Mouse (Mus musculus): Measurements from ENCODE around the gene Arhgap23. TPM values are rescaled to one million over a fixed set of nuclear protein-coding genes. Genes with fewer than 3 reads are reported as not detected.
A peak's percentile ranks its signal among the peaks of the same experiment; 100 is the strongest.

Arhgap23 gene
- polyA plus RNA-seq, 1 experiment from 2014 or later: 3.0 TPM

DNA sequence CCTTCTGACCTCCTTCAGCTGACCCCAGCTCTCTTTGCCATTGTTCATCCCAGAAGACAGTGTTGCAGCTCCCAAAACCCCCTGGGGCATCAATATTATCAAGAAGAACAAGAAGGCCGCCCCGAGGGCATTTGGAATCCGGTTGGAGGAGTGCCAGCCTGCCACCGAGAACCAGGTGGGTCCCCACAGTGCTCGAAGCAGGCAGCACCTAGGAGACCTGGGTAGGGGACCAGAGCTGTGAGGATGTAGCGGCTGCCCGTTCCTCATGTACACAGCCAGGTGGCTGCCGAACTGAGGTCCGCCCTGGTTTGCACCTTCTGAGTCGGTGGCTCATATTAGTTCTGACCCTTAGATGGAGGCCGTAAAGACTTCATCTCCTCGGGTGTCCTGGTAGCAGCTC lies 50.6 kb downstream of the Arhgap23 start:
- Histone ChIP-seq H3K36me3 (ENCODE audit: control insufficient read depth, insufficient read depth, low read length) (peaks cover 16% of the 10 kb centered on the region), H3K4me1 (ENCODE audit: control insufficient read depth, insufficient read depth, low read length) (no peaks in the 10 kb centered on the region), H3K4me2 (ENCODE audit: low read depth, low read length) (no peak overlapping the region), H3K27ac (ENCODE audit: low read length) (no peak overlapping the region), H3K9ac (ENCODE audit: low read depth, low read length) (no peak overlapping the region), H3K9me3 (ENCODE audit: control insufficient read depth, low read length) (no peaks in the 10 kb centered on the region), H3K27me3 (replicated peaks; ENCODE audit: control insufficient read depth, insufficient read depth, low read length) (no peaks in the 10 kb centered on the region), H3K4me3 (ENCODE audit: low read length) (no peak overlapping the region)
- 88% methylated on average over 12 of the region's 12 CpGs for WGBS
- ATAC-seq: no peak

DNA sequence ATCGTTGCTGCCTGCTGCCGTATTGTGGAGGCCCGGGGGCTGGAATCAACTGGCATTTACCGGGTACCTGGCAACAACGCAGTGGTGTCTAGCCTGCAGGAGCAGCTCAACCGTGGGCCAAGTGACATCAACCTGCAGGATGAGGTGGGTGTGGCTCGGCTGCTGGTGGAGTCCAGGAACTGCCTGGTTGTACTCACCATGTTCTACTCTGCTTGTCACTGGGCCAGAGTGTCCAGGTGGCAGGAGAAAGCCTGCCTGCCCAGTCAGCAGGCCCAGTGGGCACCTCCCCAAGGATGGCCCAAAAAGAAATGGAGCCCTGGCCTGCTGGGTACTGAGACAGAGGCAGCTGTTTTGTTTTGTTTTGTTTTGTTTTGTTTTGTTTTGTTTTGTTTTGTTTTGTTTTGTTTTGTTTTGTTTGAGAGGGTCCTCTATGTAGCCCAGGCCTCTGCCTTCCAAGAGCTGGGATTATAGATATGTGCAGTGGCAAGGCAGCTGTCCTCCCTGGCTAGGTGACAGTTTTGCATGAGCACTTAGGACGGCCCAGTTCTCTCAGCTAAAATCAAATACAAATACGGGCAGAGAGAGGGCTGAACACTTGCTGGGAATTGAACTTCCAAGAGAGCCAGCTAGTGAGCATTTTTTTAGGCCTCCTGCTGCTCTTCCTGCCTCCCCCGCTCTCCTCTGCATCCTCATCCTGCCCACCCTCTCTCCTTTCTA lies 51.3 kb downstream of the Arhgap23 start:
- H3K36me3 ChIP-seq (ENCODE audit: control insufficient read depth, insufficient read depth, low read length): peaks cover 14% of the 10 kb centered on the region; the same call in 1 of the 2 replicates
- H3K4me1 ChIP-seq (ENCODE audit: control insufficient read depth, insufficient read depth, low read length): no peaks in the 10 kb centered on the region
- H3K9me3 ChIP-seq (ENCODE audit: control insufficient read depth, low read length): no peaks in the 10 kb centered on the region
- no peak overlapping the region for H3K4me2 ChIP-seq (ENCODE audit: low read depth, low read length)
- H3K27me3 ChIP-seq (replicated peaks; ENCODE audit: control insufficient read depth, insufficient read depth, low read length): no peaks in the 10 kb centered on the region
- no peak for ATAC-seq
- H3K4me3 ChIP-seq (ENCODE audit: low read length): no peak overlapping the region
- no peak overlapping the region for H3K27ac ChIP-seq (ENCODE audit: low read length)
- WGBS: 78% methylated on average over 10 of the region's 10 CpGs
- H3K9ac ChIP-seq (ENCODE audit: low read depth, low read length): no peak overlapping the region

DNA sequence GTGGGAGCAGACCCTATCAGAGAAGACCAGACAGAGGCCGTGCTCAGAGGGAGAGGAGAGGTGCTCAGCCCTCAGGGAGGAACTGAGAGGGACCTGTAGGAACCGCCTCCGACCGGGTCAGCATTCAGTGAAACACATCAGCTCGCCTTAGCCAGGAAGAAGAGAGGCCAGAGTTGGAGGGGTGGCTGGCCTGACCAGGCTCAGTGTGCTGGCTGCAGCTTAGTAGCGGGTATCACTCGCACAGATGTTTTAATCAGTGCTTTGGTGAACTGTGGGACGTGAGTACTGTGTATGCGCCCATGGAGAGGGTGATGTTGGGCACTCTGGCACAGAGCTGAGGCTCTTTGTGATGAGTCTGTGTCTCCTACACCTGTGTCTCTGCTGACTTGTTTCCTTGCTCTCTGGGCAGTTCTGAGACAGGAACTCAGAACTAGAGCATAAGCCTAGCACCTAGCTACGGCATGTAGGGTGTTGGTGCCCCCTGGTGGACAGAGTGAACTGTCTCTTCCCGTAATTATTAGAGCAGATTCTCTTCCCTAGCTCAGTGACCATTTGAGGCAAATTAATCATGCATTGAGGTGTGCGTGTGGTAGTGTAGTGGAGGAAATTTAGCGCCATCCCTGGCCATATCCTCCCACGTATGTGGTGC lies 53.4 kb downstream of the Arhgap23 start:
- no peak overlapping the region for H3K9ac ChIP-seq (ENCODE audit: low read depth, low read length)
- H3K4me1 ChIP-seq (ENCODE audit: control insufficient read depth, insufficient read depth, low read length): no peaks in the 10 kb centered on the region
- no peaks in the 10 kb centered on the region for H3K9me3 ChIP-seq (ENCODE audit: control insufficient read depth, low read length)
- no peak overlapping the region for H3K27ac ChIP-seq (ENCODE audit: low read length)
- peaks cover 9% of the 10 kb centered on the region; the same call in 1 of the 2 replicates for H3K36me3 ChIP-seq (ENCODE audit: control insufficient read depth, insufficient read depth, low read length)
- WGBS: 47% methylated on average over 14 of the region's 14 CpGs
- no peak overlapping the region for H3K4me2 ChIP-seq (ENCODE audit: low read depth, low read length)
- ATAC-seq: peak; percentile 61
- no peak overlapping the region for H3K4me3 ChIP-seq (ENCODE audit: low read length)
- no peaks in the 10 kb centered on the region for H3K27me3 ChIP-seq (replicated peaks; ENCODE audit: control insufficient read depth, insufficient read depth, low read length)

- Histone ChIP-seq H3K4me2 (ENCODE audit: low read depth, low read length) (no peak overlapping the region), H3K27ac (ENCODE audit: low read length) (no peak overlapping the region), H3K9ac (ENCODE audit: low read depth, low read length) (no peak overlapping the region), H3K4me3 (ENCODE audit: low read length) (no peak overlapping the region), H3K9me3 (ENCODE audit: control insufficient read depth, low read length) (no peaks in the 10 kb centered on the region), H3K27me3 (replicated peaks; ENCODE audit: control insufficient read depth, insufficient read depth, low read length) (no peaks in the 10 kb centered on the region), H3K36me3 (ENCODE audit: control insufficient read depth, insufficient read depth, low read length) (0 out of 2 replicates have a peak, but pooled peaks cover 3% of the 10 kb centered on the region), H3K4me1 (ENCODE audit: control insufficient read depth, insufficient read depth, low read length) (no peaks in the 10 kb centered on the region)
- 94% methylated on average over 7 of the region's 7 CpGs for WGBS
- no peak for ATAC-seq
Measured at GRCm38 (mm10) chr11:97469828-97470227, 54.5 kb downstream of the Arhgap23 start.

DNA sequence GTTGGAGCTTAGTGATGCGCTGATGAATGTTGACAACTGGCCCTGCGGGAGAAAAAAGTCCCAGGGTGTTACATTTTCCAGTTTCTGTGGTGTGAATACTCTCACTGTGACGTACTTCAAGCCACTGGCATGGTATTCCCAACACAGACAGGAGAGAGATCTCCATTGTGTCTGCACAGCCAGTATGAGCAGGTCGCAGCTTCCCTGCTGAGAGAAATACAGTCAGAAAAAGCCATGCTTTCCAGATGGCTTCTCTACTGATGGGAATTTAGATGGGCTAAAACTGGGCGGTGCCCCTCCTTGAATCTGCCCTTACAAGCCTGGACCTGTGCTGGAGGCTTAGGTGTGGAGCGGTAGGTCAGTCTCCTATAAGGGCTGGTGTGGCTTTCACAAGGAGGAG lies 55.9 kb downstream of the Arhgap23 start:
- H3K9ac ChIP-seq (ENCODE audit: low read depth, low read length): no peak overlapping the region
- ATAC-seq: no peak
- H3K4me2 ChIP-seq (ENCODE audit: low read depth, low read length): no peak overlapping the region
- no peak overlapping the region for H3K27ac ChIP-seq (ENCODE audit: low read length)
- H3K4me1 ChIP-seq (ENCODE audit: control insufficient read depth, insufficient read depth, low read length): no peaks in the 10 kb centered on the region
- H3K27me3 ChIP-seq (replicated peaks; ENCODE audit: control insufficient read depth, insufficient read depth, low read length): no peaks in the 10 kb centered on the region
- no peak overlapping the region for H3K4me3 ChIP-seq (ENCODE audit: low read length)
- H3K9me3 ChIP-seq (ENCODE audit: control insufficient read depth, low read length): no peaks in the 10 kb centered on the region
- 92% methylated on average over 6 of the region's 6 CpGs for whole genome bisulfite sequencing
- peaks cover 5% of the 10 kb centered on the region; the same call in 1 of the 2 replicates for H3K36me3 ChIP-seq (ENCODE audit: control insufficient read depth, insufficient read depth, low read length)

GRCm38 (mm10) chr11:97476334-97477095 lies 61.2 kb downstream of the Arhgap23 start:
- no peak overlapping the region for H3K9ac ChIP-seq (ENCODE audit: low read depth, low read length)
- no peak overlapping the region for H3K27ac ChIP-seq (ENCODE audit: low read length)
- H3K27me3 ChIP-seq (replicated peaks; ENCODE audit: control insufficient read depth, insufficient read depth, low read length): no peaks in the 10 kb centered on the region
- H3K36me3 ChIP-seq (ENCODE audit: control insufficient read depth, insufficient read depth, low read length): peaks cover 5% of the 10 kb centered on the region; the same call in 1 of the 2 replicates
- H3K9me3 ChIP-seq (ENCODE audit: control insufficient read depth, low read length): no peaks in the 10 kb centered on the region
- WGBS: 68% methylated on average over 8 of the region's 8 CpGs
- no peak overlapping the region for H3K4me3 ChIP-seq (ENCODE audit: low read length)
- H3K4me2 ChIP-seq (ENCODE audit: low read depth, low read length): no peak overlapping the region
- ATAC-seq: no peak
- H3K4me1 ChIP-seq (ENCODE audit: control insufficient read depth, insufficient read depth, low read length): no peaks in the 10 kb centered on the region

DNA sequence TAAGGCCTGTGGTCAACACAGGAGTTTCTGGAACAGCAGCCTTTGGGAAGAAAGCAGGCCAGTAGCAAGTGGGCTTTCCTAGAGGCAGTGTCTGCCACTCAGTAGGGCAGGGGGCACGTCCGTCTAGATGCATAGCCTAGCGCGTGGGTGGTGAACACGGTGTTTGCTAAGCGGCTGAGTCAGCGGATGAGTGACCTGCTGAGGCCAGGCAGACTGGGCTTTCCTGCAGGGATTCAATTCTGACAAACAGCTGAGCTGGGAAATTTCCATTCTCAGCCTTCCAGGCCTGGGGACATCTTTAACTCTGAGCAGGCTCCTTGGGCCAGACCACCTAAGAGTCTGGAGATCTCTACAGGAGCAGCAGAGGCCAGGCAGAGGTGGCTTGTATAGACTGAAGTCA lies 62.1 kb downstream of the Arhgap23 start:
- peaks cover 5% of the 10 kb centered on the region; the same call in 1 of the 2 replicates for H3K36me3 ChIP-seq (ENCODE audit: control insufficient read depth, insufficient read depth, low read length)
- no peak overlapping the region for H3K27ac ChIP-seq (ENCODE audit: low read length)
- no peak overlapping the region for H3K4me2 ChIP-seq (ENCODE audit: low read depth, low read length)
- no peak for ATAC-seq
- no peaks in the 10 kb centered on the region for H3K4me1 ChIP-seq (ENCODE audit: control insufficient read depth, insufficient read depth, low read length)
- H3K9me3 ChIP-seq (ENCODE audit: control insufficient read depth, low read length): no peaks in the 10 kb centered on the region
- 78% methylated on average over 7 of the region's 7 CpGs for WGBS
- no peak overlapping the region for H3K9ac ChIP-seq (ENCODE audit: low read depth, low read length)
- no peaks in the 10 kb centered on the region for H3K27me3 ChIP-seq (replicated peaks; ENCODE audit: control insufficient read depth, insufficient read depth, low read length)
- no peak overlapping the region for H3K4me3 ChIP-seq (ENCODE audit: low read length)

DNA sequence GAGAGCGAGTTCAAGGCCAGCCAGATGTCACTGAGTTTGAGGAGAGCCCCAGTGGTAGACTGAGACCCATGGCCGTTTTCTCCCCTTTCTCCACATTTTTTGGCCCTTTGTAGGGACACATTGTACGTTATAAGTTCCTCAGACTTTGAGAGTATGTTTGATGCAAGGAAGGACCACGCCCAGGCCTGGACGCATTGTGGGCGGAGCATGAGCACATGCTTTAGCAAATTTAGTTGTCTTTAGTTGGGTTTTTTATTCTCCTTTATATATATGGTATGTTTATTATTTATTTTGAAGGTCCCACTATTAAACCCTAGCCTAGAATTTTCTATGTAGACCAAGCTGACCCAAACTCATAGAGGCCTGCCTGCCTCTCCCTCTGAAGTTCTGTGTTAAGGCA lies 63.0 kb downstream of the Arhgap23 start:
- Histone ChIP-seq H3K4me1 (ENCODE audit: control insufficient read depth, insufficient read depth, low read length) (no peaks in the 10 kb centered on the region), H3K4me3 (ENCODE audit: low read length) (no peak overlapping the region), H3K9ac (ENCODE audit: low read depth, low read length) (no peak overlapping the region), H3K27ac (ENCODE audit: low read length) (no peak overlapping the region), H3K9me3 (ENCODE audit: control insufficient read depth, low read length) (no peaks in the 10 kb centered on the region), H3K36me3 (ENCODE audit: control insufficient read depth, insufficient read depth, low read length) (peaks cover 5% of the 10 kb centered on the region; the same call in 1 of the 2 replicates), H3K27me3 (replicated peaks; ENCODE audit: control insufficient read depth, insufficient read depth, low read length) (no peaks in the 10 kb centered on the region), H3K4me2 (ENCODE audit: low read depth, low read length) (no peak overlapping the region)
- ATAC-seq: no peak
- WGBS: 90% methylated on average over 6 of the region's 6 CpGs

DNA sequence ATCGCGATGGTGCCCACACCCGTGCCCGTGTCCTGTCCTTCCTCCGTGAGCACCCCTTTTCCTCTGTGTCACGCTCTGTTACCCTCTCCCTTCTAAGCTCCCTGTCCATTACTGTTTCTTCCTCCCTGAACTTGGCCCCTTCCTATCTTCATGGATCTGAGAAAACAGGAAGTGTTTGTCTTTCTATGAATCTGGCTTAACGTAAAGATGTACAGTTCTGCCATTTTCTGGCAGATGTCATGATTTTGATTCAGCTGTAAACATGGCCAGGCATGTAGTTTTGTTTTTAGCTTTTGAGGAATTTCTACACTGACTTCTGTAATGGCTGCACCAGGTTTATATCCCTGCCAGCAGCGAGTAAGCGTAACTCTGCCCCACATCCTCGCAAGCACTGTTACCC lies 63.8 kb downstream of the Arhgap23 start:
- 83% methylated on average over 10 of the region's 10 CpGs for WGBS
- Histone ChIP-seq H3K27ac (ENCODE audit: low read length) (no peak overlapping the region), H3K27me3 (replicated peaks; ENCODE audit: control insufficient read depth, insufficient read depth, low read length) (no peaks in the 10 kb centered on the region), H3K4me3 (ENCODE audit: low read length) (no peak overlapping the region), H3K36me3 (ENCODE audit: control insufficient read depth, insufficient read depth, low read length) (peaks cover 5% of the 10 kb centered on the region; the same call in 1 of the 2 replicates), H3K4me1 (ENCODE audit: control insufficient read depth, insufficient read depth, low read length) (no peaks in the 10 kb centered on the region), H3K9ac (ENCODE audit: low read depth, low read length) (no peak overlapping the region), H3K9me3 (ENCODE audit: control insufficient read depth, low read length) (no peaks in the 10 kb centered on the region), H3K4me2 (ENCODE audit: low read depth, low read length) (no peak overlapping the region)
- ATAC-seq: no peak

Data from intestine, embryonic 16.5 days (tissue).